Mouse (Mus musculus) gastrocnemius, adult 18-20 months (tissue): ENCODE data around the gene Stam. TPM values are rescaled to one million over a fixed set of nuclear protein-coding genes. Genes with fewer than 3 reads are reported as not detected.

Experiments
- DNase-seq: peaks from one replicate; pipeline ENCODE4 v3.0.0; 2021; ENCODE audit warnings: low spot score
- total RNA-seq, 2 experiments: library from RNA; stranded (reverse); gene quantifications; 2 replicates each; pipeline ENCODE4 v1.2.3; 2021

Stam gene
- total RNA-seq, 2 experiments from 2014 or later: 18.5 to 20.4 TPM

- DNase-seq: peak; percentile 34
Observed at GRCm38 (mm10) chr2:14107673-14108072, 33.8 kb downstream of the Stam start.

- DNase-seq: no peak
Observed at GRCm38 (mm10) chr2:14126387-14126786, 52.5 kb downstream of the Stam start.

GRCm38 (mm10) chr2:14127629-14128028 is 53.7 kb downstream of the Stam start:
- DNase-seq: no peak

GRCm38 (mm10) chr2:14130641-14131339 is 56.9 kb downstream of the Stam start:
- DNase-seq: no peak

- no peak for DNase-seq
Observed at GRCm38 (mm10) chr2:14132468-14133326, 58.8 kb downstream of the Stam start.

GRCm38 (mm10) chr2:14136906-14137305 is 63.0 kb downstream of the Stam start:
- DNase-seq: peak; percentile 35

- DNase-seq: no peak
Observed at GRCm38 (mm10) chr2:14139590-14139989, 65.7 kb downstream of the Stam start.

- no peak for DNase-seq
Observed at GRCm38 (mm10) chr2:14140044-14140443, 66.1 kb downstream of the Stam start.

- peak; percentile 72 for DNase-seq
Observed at GRCm38 (mm10) chr2:14145311-14145710, 71.4 kb downstream of the Stam start.

- DNase-seq: no peak
Observed at GRCm38 (mm10) chr2:14146913-14147312, 73.0 kb downstream of the Stam start.

- DNase-seq: no peak
Observed at GRCm38 (mm10) chr2:14150829-14151228, 76.9 kb downstream of the Stam start.

GRCm38 (mm10) chr2:14151854-14152253 is 78.0 kb downstream of the Stam start:
- no peak for DNase-seq

GRCm38 (mm10) chr2:14159047-14159446 is 85.1 kb downstream of the Stam start:
- DNase-seq: no peak

GRCm38 (mm10) chr2:14159756-14160155 is 85.9 kb downstream of the Stam start:
- no peak for DNase-seq

GRCm38 (mm10) chr2:14164459-14165030 is 90.6 kb downstream of the Stam start:
- peak; percentile 24 for DNase-seq

GRCm38 (mm10) chr2:14165066-14165465 is 91.2 kb downstream of the Stam start:
- no peak for DNase-seq

- DNase-seq: no peak
Observed at GRCm38 (mm10) chr2:14165618-14166344, 91.9 kb downstream of the Stam start.

- no peak for DNase-seq
Observed at GRCm38 (mm10) chr2:14167721-14168120, 93.8 kb downstream of the Stam start.

- no peak for DNase-seq
Observed at GRCm38 (mm10) chr2:14174334-14174733, 100.4 kb downstream of the Stam start, which contains the start of gene Tmem236. Gene Tmem236 (plus strand): TSS chr2:14174523.

GRCm38 (mm10) chr2:14176460-14177193 is 102.7 kb downstream of the Stam start:
- DNase-seq: no peak

GRCm38 (mm10) chr2:14184375-14184774 is 110.5 kb downstream of the Stam start:
- DNase-seq: no peak
